Mouse (Mus musculus): ENCODE measurements around the gene Cxcr5. TPM values are rescaled to one million over a fixed set of nuclear protein-coding genes. Genes with fewer than 3 reads are reported as not detected.

Cxcr5 gene
- 6.0 TPM in 2 replicates for polyA plus RNA-seq (2012; rRNA removed)

DNA sequence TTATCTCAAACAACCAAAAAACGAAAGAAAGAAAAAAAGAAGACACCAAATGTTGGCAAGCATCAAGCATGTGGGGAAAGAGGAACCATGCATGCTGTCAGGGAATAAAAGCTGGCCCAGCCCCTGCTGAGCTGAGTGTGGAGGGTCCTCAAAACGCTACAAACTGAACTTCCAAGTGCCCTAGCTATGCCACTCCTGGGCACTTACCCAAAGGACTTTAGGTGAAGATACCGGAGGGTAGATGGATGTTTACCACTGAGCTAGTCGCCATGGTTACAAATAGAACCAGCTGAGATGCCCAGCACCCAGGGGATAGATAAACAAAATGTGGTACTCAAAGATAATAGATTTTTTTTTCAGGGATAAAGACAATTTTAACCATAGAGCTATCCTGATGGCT, at the start of gene Cxcr5:
Gene Cxcr5 (minus strand): TSS at position 281 of the 400 bp plus-strand sequence.
- Histone ChIP-seq H3K4me3 (replicated peaks; ENCODE audit: extremely low read depth, low read depth, low read length) (no peak within 1 kb of the TSS), H3K4me1 (ENCODE audit: control insufficient read depth, insufficient read depth, low read length) (no peaks in the 10 kb centered on the region)
- TF ChIP-seq CTCF (IDR thresholded peaks at IDR 0.05; ENCODE audit: insufficient read depth, low read length) = no peak
- no peak for TF ChIP-seq POLR2A (IDR thresholded peaks at IDR 0.05; ENCODE audit: borderline replicate concordance, extremely low read depth, low read depth, low read length)
- WGBS = 47% methylated on average over 4 of the region's 4 CpGs
- no peak for DNase-seq

DNA sequence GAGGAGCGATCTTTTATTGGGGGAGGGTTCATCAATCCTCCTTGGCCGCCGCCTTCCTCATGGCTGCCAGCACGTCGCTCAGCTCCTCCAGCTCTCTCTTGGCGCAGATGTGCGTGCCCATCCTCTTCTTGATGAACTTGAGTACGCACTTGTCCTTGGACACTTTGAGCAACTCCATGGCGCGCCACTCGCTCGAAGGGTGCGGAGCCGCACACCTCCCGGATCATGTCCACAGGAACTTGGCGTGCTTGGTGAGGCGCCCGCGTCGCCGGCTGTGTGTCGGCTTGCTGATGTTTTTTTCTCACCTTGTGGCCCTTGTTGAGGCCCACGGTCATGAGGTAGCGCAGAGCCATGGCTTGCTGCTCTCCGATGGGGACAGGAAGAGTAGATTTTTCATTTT, 48.7 kb upstream of the Cxcr5 start:
- Histone ChIP-seq H3K4me3 (replicated peaks; ENCODE audit: extremely low read depth, low read depth, low read length) (no peak overlapping the region), H3K4me1 (ENCODE audit: control insufficient read depth, insufficient read depth, low read length) (peaks cover 22% of the 10 kb centered on the region)
- 90% methylated on average over 25 of the region's 25 CpGs for WGBS
- DNase-seq = no peak
- TF ChIP-seq CTCF (IDR thresholded peaks at IDR 0.05; ENCODE audit: insufficient read depth, low read length) (no peak), POLR2A (IDR thresholded peaks at IDR 0.05; ENCODE audit: borderline replicate concordance, extremely low read depth, low read depth, low read length) (no peak)

DNA sequence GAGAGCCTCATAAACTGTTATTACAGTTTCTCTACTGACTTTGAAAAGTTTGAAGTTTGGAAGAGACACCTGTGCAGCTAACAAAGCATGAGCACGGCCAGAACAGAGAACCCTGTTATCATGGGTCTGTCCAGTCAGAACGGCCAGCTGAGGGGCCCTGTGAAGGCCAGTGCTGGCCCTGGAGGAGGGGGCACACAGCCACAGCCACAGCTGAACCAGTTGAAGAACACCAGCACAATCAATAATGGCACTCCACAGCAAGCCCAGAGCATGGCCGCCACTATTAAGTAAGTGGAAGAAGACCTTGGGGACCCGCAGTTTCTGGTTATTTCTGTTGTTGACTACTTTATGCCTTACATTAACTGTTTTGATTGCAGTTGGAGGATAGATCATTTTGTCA, 45.6 kb upstream of the Cxcr5 start:
- WGBS = 27% methylated on average over 4 of the region's 4 CpGs
- TF ChIP-seq CTCF (IDR thresholded peaks at IDR 0.05; ENCODE audit: insufficient read depth, low read length) (no peak), POLR2A (IDR thresholded peaks at IDR 0.05; ENCODE audit: borderline replicate concordance, extremely low read depth, low read depth, low read length) (no peak)
- Histone ChIP-seq H3K4me3 (replicated peaks; ENCODE audit: extremely low read depth, low read depth, low read length) (peak overlapping the region; percentile 13), H3K4me1 (ENCODE audit: control insufficient read depth, insufficient read depth, low read length) (peaks cover 17% of the 10 kb centered on the region)
- no peak for DNase-seq

DNA sequence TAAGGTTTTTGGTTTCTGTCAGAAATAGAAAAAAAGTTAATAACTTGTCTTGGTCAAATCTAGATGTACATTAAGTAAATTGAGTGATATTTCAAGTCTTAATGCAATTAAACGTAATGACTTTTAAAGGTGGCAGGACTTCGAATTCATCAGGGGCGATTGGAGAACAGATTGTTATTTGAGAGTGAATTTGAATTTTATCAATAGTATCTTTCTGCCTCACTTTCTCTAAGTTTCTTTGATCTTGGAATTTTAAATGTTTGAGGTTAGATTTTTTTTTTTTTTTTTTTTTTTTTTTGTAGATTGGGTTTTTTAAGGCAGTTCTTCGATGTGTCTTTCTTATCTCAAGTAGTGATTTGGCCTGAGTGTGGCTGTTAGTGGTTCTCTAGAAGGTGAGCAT, 45.0 kb upstream of the Cxcr5 start:
- no peak for TF ChIP-seq CTCF (IDR thresholded peaks at IDR 0.05; ENCODE audit: insufficient read depth, low read length)
- no peak for TF ChIP-seq POLR2A (IDR thresholded peaks at IDR 0.05; ENCODE audit: borderline replicate concordance, extremely low read depth, low read depth, low read length)
- DNase-seq = no peak
- WGBS = 20% methylated on average over 4 of the region's 4 CpGs
- peaks cover 15% of the 10 kb centered on the region for H3K4me1 ChIP-seq (ENCODE audit: control insufficient read depth, insufficient read depth, low read length)
- no peak overlapping the region for H3K4me3 ChIP-seq (replicated peaks; ENCODE audit: extremely low read depth, low read depth, low read length)

DNA sequence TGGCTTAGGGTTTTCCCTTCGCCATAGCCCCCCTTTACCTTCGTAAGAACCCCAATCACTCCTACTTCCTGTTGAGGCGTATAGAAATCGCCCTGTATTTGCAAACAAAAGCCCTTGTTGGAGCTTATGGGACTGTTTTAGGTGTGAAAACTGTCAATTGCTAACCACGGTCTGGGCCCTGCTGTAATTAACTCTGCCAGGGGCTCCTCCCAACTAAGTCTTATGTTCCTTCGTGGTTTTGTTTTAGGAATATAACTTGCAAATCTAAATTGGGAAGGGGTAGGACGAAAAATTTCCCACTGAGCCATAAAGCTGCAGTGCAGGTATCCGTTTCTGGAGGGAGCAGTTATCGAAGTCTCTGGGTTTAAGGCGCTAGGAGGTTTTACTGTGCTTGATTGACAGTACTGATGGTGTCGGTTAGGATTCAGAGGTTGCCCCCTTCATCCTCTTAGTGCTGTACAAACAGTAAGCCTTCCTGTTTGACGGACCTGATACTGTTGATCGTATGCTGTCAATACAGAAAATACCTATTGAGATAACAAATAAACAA, 44.0 kb upstream of the Cxcr5 start:
- 0% methylated on average over 13 of the region's 13 CpGs for WGBS
- Histone ChIP-seq H3K4me3 (replicated peaks; ENCODE audit: extremely low read depth, low read depth, low read length) (peak overlapping the region; percentile 96), H3K4me1 (ENCODE audit: control insufficient read depth, insufficient read depth, low read length) (peaks cover 12% of the 10 kb centered on the region)
- no peak for DNase-seq
- TF ChIP-seq CTCF (IDR thresholded peaks at IDR 0.05; ENCODE audit: insufficient read depth, low read length) = no peak

DNA sequence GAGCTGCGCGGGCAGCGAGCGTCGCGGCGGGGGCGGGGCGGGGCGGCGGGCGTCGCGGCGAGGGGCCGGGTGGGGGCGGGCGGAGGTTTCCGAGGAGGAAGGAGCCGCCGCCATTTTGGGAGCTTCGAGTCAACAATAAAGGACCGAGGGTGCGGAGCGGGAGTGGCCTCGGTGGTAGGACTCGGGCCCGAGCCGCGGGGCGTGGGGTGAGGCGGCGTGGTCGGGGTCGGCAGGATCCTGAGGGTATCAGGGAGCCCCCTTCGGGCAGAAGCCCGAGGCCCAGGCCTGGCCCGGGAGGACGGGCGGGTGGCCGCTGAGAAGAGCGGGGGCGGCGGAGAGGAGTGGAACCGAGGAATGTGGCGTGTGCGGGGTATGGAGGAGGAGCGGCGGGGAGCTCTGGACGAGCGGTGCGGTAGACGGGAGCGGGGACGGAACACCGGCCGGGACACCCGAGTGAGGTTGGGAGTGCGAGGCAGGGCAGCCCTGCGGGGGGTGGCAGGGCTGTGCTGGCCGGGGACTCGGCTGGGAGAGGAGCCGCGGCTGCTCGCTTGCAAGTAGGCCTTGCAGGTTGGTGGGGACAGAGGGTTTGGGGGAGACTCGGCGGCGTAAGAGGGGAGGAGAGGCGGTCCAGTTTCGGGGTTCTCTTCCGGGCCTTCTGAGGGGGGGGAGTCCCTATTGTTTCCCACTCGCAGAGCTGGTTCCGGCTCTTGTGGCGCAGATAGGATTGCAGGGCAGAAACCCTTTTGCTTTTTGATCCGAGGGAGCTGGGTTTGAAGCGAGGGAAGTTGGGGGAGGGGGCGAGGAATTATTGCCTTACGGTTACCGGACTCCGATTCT, 43.3 kb upstream of the Cxcr5 start, which contains the start of gene Ddx6:
Gene Ddx6 (plus strand): TSS at position 114 of the 837 bp plus-strand sequence.
- WGBS = under 1% methylated on average over 59 of the region's 80 CpGs
- TF ChIP-seq CTCF (IDR thresholded peaks at IDR 0.05; ENCODE audit: insufficient read depth, low read length) (no peak), POLR2A (IDR thresholded peaks at IDR 0.05; ENCODE audit: borderline replicate concordance, extremely low read depth, low read depth, low read length) (peak; percentile 53; the same call in 1 of the 2 replicates)
- Histone ChIP-seq H3K4me3 (replicated peaks; ENCODE audit: extremely low read depth, low read depth, low read length) (peak within 1 kb of the TSS; percentile 99), H3K4me1 (ENCODE audit: control insufficient read depth, insufficient read depth, low read length) (peaks cover 9% of the 10 kb centered on the region)
- peak; percentile 85 for DNase-seq

DNA sequence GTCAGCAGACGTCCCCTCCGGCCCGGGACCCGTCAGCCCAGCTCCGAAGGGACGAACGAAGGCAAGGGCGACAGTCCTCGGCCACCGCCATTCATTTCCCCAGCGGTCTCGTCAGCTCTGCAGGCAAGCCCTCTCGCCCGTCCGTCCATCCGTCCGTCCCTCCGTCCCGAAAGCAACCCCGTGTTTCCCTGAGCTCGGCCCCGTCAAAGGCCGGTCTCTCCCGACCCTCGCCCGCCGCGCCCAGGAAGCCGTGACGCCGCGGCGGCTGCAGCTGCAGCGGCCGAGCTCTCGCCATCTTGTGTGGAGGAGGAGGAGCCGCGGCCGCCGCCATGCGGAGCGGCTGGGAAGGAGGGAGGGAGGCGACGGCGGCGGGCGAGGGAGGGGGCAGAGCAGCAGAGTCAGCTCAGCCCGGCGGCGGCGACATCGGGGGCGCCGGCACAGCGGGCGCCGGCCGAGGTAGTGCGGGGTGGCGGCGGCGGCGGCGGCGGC, 42.7 kb upstream of the Cxcr5 start:
- no peak for TF ChIP-seq CTCF (IDR thresholded peaks at IDR 0.05; ENCODE audit: insufficient read depth, low read length)
- TF ChIP-seq POLR2A (IDR thresholded peaks at IDR 0.05; ENCODE audit: borderline replicate concordance, extremely low read depth, low read depth, low read length) = peak; percentile 65; the same call in 1 of the 2 replicates
- peak overlapping the region; percentile 99 for H3K4me3 ChIP-seq (replicated peaks; ENCODE audit: extremely low read depth, low read depth, low read length)
- peak; percentile 84 for DNase-seq
- H3K4me1 ChIP-seq (ENCODE audit: control insufficient read depth, insufficient read depth, low read length) = peaks cover 9% of the 10 kb centered on the region
- under 1% methylated on average over 55 of the region's 65 CpGs for WGBS

DNA sequence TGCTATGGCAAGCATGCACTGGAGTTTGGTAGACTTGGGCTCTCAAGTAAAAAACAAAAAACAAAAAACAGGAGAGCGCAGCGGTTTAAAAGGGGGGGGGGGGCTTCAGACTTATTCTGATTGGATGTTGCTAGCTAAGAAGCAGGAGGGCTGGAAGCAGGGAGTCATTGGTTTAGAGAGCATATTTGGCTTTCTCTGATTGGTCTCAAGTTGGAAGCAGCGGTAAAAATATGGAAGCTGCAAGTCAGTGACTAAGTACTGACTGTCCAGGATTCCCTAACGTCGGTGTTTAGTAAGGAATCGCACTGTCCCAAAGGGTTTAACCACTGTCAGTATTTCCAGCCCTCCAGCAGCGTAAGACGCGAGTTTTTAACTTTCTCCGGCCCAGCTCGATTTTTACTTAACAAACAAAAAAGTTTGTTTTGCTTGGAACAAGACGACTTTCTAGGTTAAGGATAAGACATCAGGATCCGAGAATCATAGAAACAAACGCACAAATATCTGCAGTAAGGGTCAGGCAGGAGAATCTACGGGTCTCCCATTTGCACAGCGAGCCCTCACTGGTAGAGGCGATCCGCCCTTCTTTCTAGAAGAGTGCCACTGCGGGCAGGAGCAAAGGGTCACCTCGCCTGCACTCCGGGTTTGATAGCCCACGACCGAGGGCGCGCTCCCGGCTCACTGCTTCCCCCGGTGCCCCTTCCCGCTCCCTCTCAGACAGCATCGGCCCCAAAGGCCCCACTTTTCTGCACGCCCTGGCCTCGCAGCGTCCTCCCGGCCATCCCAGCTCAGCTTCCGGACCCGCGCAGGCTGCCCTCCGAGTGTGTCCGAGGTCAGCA, 42.0 kb upstream of the Cxcr5 start:
- no peak for TF ChIP-seq CTCF (IDR thresholded peaks at IDR 0.05; ENCODE audit: insufficient read depth, low read length)
- peak; percentile 19; the same call in 1 of the 2 replicates for TF ChIP-seq POLR2A (IDR thresholded peaks at IDR 0.05; ENCODE audit: borderline replicate concordance, extremely low read depth, low read depth, low read length)
- no peak for DNase-seq
- WGBS = under 1% methylated on average over 38 of the region's 38 CpGs
- Histone ChIP-seq H3K4me3 (replicated peaks; ENCODE audit: extremely low read depth, low read depth, low read length) (peak overlapping the region; percentile 99), H3K4me1 (ENCODE audit: control insufficient read depth, insufficient read depth, low read length) (peaks cover 7% of the 10 kb centered on the region; the same call in 1 of the 2 replicates)

DNA sequence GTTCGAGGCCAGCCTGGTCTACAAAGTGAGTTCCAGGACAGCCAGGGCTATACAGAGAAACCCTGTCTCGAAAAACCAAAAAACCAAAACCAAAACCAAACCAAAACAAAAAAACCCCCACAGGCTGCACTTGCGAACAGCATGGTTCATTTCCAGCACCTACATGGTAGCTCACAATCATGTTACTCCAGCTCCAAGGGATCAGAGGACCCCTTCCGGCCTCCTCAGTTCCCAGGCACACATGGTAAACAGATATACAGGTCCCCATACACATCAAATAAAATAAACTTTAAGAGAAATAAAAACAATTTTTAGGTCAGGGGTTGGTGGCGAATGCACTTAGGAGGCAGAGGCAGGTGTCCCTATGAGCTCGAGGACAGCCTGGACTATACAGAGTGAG, 41.1 kb upstream of the Cxcr5 start:
- Histone ChIP-seq H3K4me1 (ENCODE audit: control insufficient read depth, insufficient read depth, low read length) (peaks cover 7% of the 10 kb centered on the region), H3K4me3 (replicated peaks; ENCODE audit: extremely low read depth, low read depth, low read length) (no peak overlapping the region)
- no peak for DNase-seq
- WGBS = 63% methylated on average over 6 of the region's 6 CpGs
- TF ChIP-seq CTCF (IDR thresholded peaks at IDR 0.05; ENCODE audit: insufficient read depth, low read length) (no peak), POLR2A (IDR thresholded peaks at IDR 0.05; ENCODE audit: borderline replicate concordance, extremely low read depth, low read depth, low read length) (no peak)

Measured in lung, adult 2 months (tissue).